Mouse (Mus musculus) CD4-positive helper T cell, adult 2 months (primary cell): ENCODE measurements at regions not wholly inside any gene's neighbourhood (a gene's known extent, or its start where the extent isn't known, plus 50 kb on each side); places are given as distances from the start of the nearest gene placed in this dataset.
A peak's percentile ranks its signal among the peaks of the same experiment; 100 is the strongest.

Source experiments
- DNase-seq: peaks from one replicate; pipeline ENCODE4 v3.0.0-alpha.2; 2012; ENCODE audit warnings: low read depth, missing footprints, low spot score

- DNase-seq, result peak; percentile 49
Observed at GRCm38 (mm10) chr1:183853956-183854613, 159.0 kb upstream of the Dusp10 start.

- DNase-seq, result no peak
Observed at GRCm38 (mm10) chr1:183865111-183865510, 148.0 kb upstream of the Dusp10 start.

DNA sequence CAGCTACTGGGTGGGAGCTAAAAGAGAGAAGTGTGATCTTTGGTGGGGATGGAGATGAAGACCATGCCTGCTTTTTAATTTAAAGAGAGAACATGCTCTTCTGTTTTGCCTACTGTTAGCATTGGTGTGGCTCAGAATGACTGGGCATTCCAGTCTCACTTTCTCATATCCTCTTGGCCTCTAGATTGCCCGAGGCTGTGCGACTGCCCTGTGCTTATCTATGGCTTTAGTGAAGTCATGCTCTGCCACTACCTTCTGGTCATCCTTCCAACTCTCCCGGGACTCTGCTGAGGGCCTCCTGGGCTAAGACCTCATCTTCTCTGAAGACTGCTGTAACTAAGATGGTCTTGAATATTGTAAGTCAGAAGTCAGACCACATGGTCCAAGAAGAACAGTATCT lies 147.5 kb upstream of the Dusp10 start:
- no peak for DNase-seq

- no peak for DNase-seq
Observed at GRCm38 (mm10) chr1:183868965-183869364, 144.1 kb upstream of the Dusp10 start.

DNA sequence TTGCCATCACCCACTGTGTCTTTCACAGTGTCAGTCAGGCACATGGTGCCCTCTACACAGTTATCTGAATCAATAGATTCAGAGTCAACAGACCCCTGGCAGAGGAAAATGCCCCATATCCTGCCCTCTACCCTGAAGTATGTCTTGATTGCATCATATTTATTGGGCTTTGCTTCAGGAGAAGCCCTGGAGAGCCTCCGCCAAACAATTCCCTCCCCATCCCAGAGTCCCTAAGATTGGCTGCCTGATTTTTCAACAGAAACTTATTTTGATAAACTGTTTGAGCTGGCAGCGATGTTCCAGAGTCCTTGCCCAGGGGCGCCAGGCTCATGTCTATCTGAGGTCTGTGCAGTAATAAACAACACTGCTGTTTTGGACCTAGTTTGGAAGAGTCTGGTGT lies 117.2 kb upstream of the Dusp10 start:
- DNase-seq, result no peak

DNA sequence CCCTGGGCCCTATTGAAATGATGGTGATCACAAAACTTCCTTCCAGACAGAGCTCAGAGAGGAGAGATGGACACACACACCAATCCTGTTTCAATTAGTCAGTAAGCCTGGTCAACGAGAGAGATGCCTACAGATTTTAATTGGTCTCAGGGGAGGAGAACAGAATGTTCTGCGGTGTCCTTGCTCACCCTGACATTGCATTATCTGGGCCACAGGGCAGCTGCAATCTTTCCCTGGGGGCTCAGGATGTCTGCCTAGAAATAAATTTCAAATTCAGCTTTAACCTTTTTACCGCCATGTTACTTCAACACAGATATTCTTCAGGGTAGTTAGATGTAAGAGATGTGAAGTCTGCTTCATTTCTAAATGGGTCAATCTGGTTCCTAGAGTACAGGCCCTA lies 115.0 kb upstream of the Dusp10 start:
- DNase-seq, result no peak

DNA sequence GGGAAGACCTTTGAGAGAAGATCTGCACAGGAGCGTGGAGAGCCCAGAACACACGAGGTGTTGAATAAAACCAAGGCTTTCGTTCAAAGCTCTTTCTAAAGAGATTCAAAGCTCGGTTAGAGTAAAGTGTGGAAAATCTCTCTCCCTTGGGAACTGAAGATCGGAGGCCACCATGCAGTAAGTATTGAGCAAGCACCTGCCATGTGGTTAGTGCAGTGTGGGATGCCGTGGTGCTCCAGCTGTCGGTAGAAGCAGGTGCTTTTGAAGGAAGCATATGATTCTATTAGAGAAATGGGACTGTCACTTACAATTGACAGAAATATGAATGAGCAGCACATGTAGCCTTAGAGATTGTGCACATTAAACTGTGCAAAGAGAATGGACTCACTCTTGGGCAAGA lies 108.5 kb upstream of the Dusp10 start:
- DNase-seq, result no peak

- no peak for DNase-seq
Observed at GRCm38 (mm10) chr1:183905345-183906142, 107.6 kb upstream of the Dusp10 start.

GRCm38 (mm10) chr1:183917656-183918055 lies 95.4 kb upstream of the Dusp10 start:
- no peak for DNase-seq

GRCm38 (mm10) chr1:183921262-183921661 lies 91.8 kb upstream of the Dusp10 start:
- DNase-seq, result no peak

DNA sequence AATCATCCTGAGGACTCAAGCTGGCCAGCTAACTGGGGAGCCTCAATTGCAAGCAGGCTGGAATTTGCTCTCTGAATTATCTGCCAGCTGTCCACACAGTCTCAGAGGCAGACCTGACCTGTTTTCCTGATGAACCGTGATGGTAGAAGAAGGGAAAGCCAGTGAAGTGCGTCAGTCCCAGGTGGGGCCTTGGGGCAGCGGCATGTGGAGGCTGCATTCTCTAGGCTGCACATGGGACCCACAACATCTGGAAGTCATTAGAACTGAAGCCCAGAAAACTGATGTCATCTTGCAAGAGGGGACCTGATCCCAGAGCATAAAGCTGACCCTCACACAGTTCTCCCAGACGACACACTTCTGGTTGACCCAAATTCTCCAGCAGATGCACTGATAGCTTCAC lies 84.6 kb upstream of the Dusp10 start:
- no peak for DNase-seq

DNA sequence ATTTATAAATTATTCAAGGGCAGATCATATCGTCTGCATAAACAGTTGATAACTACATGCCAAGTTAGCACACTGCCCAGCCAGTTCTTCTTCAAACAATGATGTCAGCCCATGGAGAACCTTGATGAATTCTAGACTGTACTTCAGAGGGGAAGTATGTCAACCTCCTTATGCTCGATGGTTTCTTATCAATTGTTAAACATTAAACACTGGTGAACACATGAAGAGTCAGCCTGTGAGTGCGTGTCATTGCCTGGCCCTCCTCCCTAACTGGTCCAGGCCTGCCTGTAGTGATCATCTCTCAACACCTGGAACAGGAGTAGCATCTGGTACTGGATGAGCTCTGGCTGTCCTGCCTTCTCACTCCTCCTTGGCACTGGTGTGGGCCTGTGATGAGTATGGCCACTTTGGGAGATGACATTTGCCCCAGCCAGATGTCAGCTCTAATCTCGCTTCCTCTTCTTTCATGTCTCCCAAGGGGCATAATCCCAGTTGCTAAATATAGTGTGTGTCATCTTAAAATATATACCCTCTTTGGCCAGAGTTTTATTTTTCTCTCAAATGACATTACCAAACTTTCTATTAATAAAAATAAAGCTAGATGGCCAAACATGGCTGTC lies 82.6 kb upstream of the Dusp10 start:
- no peak for DNase-seq

- no peak for DNase-seq
Observed at GRCm38 (mm10) chr1:183931141-183931540, 82.0 kb upstream of the Dusp10 start.

DNA sequence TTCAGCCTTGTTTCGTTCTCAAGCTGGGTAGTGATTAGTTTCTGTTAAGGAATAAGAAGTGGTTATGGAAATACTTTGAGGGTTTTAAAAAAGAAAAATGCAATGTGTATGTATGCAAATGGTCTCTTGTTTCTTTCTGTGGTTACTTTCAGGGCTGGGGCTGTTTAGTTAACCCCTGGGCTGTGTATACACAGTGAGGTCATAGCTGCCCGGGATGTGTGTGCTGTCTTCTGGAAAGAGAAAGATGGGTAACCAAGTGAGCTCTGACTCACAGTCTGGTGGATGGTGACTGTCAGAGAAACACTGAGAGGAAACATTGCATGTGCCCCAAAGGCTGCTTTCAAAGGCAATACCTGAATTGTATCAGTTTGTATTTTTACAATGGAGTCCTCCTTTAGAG lies 79.3 kb upstream of the Dusp10 start:
- no peak for DNase-seq

- no peak for DNase-seq
Observed at GRCm38 (mm10) chr1:183937166-183937565, 75.9 kb upstream of the Dusp10 start.

- DNase-seq, result no peak
Observed at GRCm38 (mm10) chr1:183938361-183938760, 74.7 kb upstream of the Dusp10 start.

- no peak for DNase-seq
Observed at GRCm38 (mm10) chr1:183940706-183941105, 72.4 kb upstream of the Dusp10 start.

DNA sequence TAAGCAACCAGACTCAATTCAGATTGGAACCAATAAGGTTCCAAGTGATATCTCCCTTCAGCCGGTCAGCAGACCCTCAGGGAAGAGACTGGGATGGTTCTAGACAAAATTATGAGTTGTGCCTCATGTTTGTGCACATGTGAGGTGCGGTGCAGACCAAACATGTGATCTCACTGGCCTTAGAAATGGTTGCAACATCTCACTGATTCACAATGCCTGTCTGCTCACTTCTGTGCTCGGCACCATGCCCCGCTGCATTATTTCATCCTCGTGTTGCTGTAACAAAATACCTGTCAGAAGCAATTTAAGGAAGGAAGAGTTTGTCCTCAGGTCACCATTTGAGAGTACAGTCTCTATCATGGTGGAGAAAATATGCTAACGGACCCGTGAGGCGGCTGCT lies 66.9 kb upstream of the Dusp10 start:
- no peak for DNase-seq

GRCm38 (mm10) chr1:183947066-183947465 lies 66.0 kb upstream of the Dusp10 start:
- no peak for DNase-seq

GRCm38 (mm10) chr1:183949205-183949604 lies 63.9 kb upstream of the Dusp10 start:
- DNase-seq, result no peak

DNA sequence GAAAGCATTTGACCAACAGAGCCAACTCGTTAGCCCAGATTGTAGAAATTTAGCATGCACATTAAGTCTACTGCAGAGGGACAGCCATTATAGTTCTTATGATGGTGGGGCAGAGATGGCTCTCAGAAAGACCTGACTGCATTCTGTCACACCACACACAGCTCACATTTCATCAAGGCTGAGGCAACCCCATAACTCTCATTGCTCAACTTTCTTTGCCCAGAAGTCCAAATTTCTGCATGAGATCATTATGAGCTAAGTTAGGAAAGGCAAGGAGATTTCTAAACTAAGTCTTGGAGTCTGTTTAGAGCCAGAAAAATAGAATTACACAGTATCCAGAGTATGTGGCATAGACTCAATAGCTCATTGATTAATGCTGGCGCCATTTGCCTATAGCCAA lies 59.0 kb upstream of the Dusp10 start:
- DNase-seq, result no peak

- DNase-seq, result peak; percentile 39
Observed at GRCm38 (mm10) chr1:183956391-183956790, 56.7 kb upstream of the Dusp10 start.

DNA sequence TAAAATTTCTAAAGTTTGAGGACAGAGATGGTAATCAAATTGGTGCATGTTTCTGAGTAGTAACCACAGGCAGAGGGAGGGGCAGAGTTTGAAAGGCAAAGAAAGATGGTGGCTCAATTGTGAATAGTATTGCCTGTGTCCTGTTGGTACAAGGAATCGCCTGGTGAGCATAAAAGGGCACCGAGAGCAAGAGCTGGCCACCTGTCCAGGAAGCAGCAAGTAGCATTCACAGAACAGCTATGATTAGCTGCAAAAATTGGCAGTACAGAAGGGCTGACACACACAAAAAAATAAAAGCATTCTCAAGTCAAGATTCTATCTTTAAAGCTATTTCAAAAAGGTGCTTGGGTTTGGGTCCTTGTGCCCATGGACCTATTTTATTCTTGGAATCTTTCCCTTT lies 51.7 kb upstream of the Dusp10 start:
- DNase-seq, result no peak
